ENCODE assay signal across 8 mouse cellular contexts in genomic region chr10:17599246-17599645, GRCm38 (mm10).
A peak's percentile ranks its signal among the peaks of the same experiment; 100 is the strongest.
DNase-seq lines count a peak whose midpoint lies in the region; ATAC-seq and TF ChIP-seq lines count a peak whose summit lies in the region.
"Had no signal": no experiment of that assay in that cellular context is flagged by ENCODE, and none has a peak within 500 bp of the region (broad histone marks: within the 10 kb centered on the region; RNA-seq: fewer than 3 reads in every experiment).

No protein-coding gene starts in this region.

- no peaks in the 10 kb centered on the region for H3K4me1 ChIP-seq in hindbrain, postnatal 0 days (ENCODE audit: insufficient read depth, low read length)

- H3K27ac ChIP-seq in hindbrain, postnatal 0 days, result no peak overlapping the region

- H3K9ac ChIP-seq in hindbrain, postnatal 0 days (replicated peaks; ENCODE audit: low read length), result no peak overlapping the region

- WGBS in hindbrain, postnatal 0 days, result 82% methylated on average over 10 of the region's 10 CpGs

- H3K4me2 ChIP-seq in hindbrain, postnatal 0 days (ENCODE audit: low read depth, low read length), result no peak overlapping the region

- no peak overlapping the region for H3K4me3 ChIP-seq in hindbrain, postnatal 0 days (ENCODE audit: low read length)

- no peaks in the 10 kb centered on the region for H3K27me3 ChIP-seq in hindbrain, postnatal 0 days (ENCODE audit: insufficient read depth, low read length)

- no peaks in the 10 kb centered on the region for H3K9me3 ChIP-seq in hindbrain, postnatal 0 days (ENCODE audit: low read length)

- intact Hi-C loops in heart, postnatal 36 days (cut with DNase I), result no loop called here

- DNase-seq in left cerebral cortex, adult 18-20 months (ENCODE audit: low spot score in 2 of 2), result peak; percentile 9 to 27
- no peak for DNase-seq in left cerebral cortex, adult 11 months (ENCODE audit: low spot score)
- DNase-seq in fibroblast of lung, adult 2 months (ENCODE audit: low read depth), result peak; percentile 77
- DNase-seq in heart, postnatal 36 days, result peak; percentile 27 to 36
- DNase-seq in lung, postnatal 4 days, result peak; percentile 72 to 77
- DNase-seq in thymus, postnatal 25 days, result no peak
- DNase-seq in hindbrain, postnatal 0 days (ENCODE audit: low spot score), result no peak
- DNase-seq: kidney, adult 18-20 months had no signal

- H3K36me3 ChIP-seq in hindbrain, postnatal 0 days (ENCODE audit: insufficient read depth, low read length), result no peaks in the 10 kb centered on the region

- TF ChIP-seq CTCF in hindbrain, postnatal 0 days (IDR thresholded peaks at IDR 0.05; ENCODE audit: low read depth), result no peak

- no peak for ATAC-seq in hindbrain, postnatal 0 days

Comparison
In these comparisons a context has a peak if more than half of its experiments do, and no peak if none do; other contexts are left out.
1. DNase-seq: peak in left cerebral cortex, adult 18-20 months (2 of 2), fibroblast of lung, adult 2 months (single experiment), heart, postnatal 36 days (2 of 2) and lung, postnatal 4 days (2 of 2); none in left cerebral cortex, adult 11 months (single experiment), thymus, postnatal 25 days (single experiment) and hindbrain, postnatal 0 days (single experiment).